In genomic region chr7:98522576-98522975, GRCm38 (mm10) we compare ENCODE assay signal across 8 mouse cellular contexts. TPM values are rescaled to one million over a fixed set of nuclear protein-coding genes. Genes with fewer than 3 reads are reported as not detected.
DNase-seq lines count a peak whose midpoint lies in the region; ATAC-seq lines count a peak whose summit lies in the region.

No protein-coding gene starts in this region.

- DNase-seq in left cerebral cortex, postnatal 14 days (ENCODE audit: low spot score in 2 of 2): no peak
- no peak for DNase-seq in layer of hippocampus, adult 11-12 months (ENCODE audit: low spot score)

- intact Hi-C loops in left cerebral cortex, postnatal 14 days (cut with DNase I): no loop called here

- no peaks in the 10 kb centered on the region; the same call in 1 of the 2 replicates for H3K4me1 ChIP-seq in liver, embryonic 16.5 days (ENCODE audit: control insufficient read depth, low read depth, low read length)
- 0 out of 2 replicates have a peak, but pooled peaks cover 3% of the 10 kb centered on the region for H3K4me1 ChIP-seq in liver, embryonic 12.5 days
- peaks cover 42% of the 10 kb centered on the region for H3K4me1 ChIP-seq in limb, embryonic 15.5 days
- peaks cover 25% of the 10 kb centered on the region for H3K4me1 ChIP-seq in stomach, embryonic 16.5 days (ENCODE audit: control insufficient read depth, insufficient read depth, low read length)
- H3K4me1 ChIP-seq in forebrain, embryonic 13.5 days: peaks cover 19% of the 10 kb centered on the region

- ATAC-seq in liver, embryonic 16.5 days (ENCODE audit: low read depth): peak; percentile 24; the same call in 1 of the 2 replicates
- ATAC-seq in liver, embryonic 12.5 days: no peak
- ATAC-seq in granulocyte monocyte progenitor cell, adult 5-6 weeks (replicated peaks; ENCODE audit: poor library complexity, severe bottlenecking): peak; percentile 81
- ATAC-seq in limb, embryonic 15.5 days (ENCODE audit: insufficient number of reproducible peaks, low FRiP score, low TSS enrichment, low read depth): no peak
- ATAC-seq in stomach, embryonic 16.5 days (ENCODE audit: insufficient read depth, low FRiP score): no peak
- ATAC-seq in forebrain, embryonic 13.5 days: no peak

- H3K27ac ChIP-seq in liver, embryonic 16.5 days (ENCODE audit: low read length): no peak overlapping the region
- no peak overlapping the region for H3K27ac ChIP-seq in liver, embryonic 12.5 days
- H3K27ac ChIP-seq in limb, embryonic 15.5 days: peak overlapping the region; percentile 89
- peak overlapping the region; percentile 83 for H3K27ac ChIP-seq in stomach, embryonic 16.5 days (ENCODE audit: low read length)
- no peak overlapping the region for H3K27ac ChIP-seq in forebrain, embryonic 13.5 days

- H3K36me3 ChIP-seq in liver, embryonic 16.5 days (ENCODE audit: control insufficient read depth, insufficient read depth): no peaks in the 10 kb centered on the region
- no peaks in the 10 kb centered on the region for H3K36me3 ChIP-seq in liver, embryonic 12.5 days
- no peaks in the 10 kb centered on the region for H3K36me3 ChIP-seq in limb, embryonic 15.5 days
- H3K36me3 ChIP-seq in stomach, embryonic 16.5 days (ENCODE audit: control insufficient read depth, insufficient read depth, low read length): no peaks in the 10 kb centered on the region
- no peaks in the 10 kb centered on the region for H3K36me3 ChIP-seq in forebrain, embryonic 13.5 days (ENCODE audit: poor library complexity, severe bottlenecking)

- H3K9ac ChIP-seq in liver, embryonic 16.5 days (ENCODE audit: low read depth, low read length): no peak overlapping the region
- H3K9ac ChIP-seq in liver, embryonic 12.5 days: no peak overlapping the region
- H3K9ac ChIP-seq in limb, embryonic 15.5 days: no peak overlapping the region
- 0 out of 2 replicates have a peak overlapping the region, but pooled peaks have one; percentile 14 for H3K9ac ChIP-seq in stomach, embryonic 16.5 days (ENCODE audit: low read length)
- no peak overlapping the region for H3K9ac ChIP-seq in forebrain, embryonic 13.5 days

- 23% methylated on average over 5 of the region's 5 CpGs for WGBS in liver, embryonic 16.5 days (ENCODE audit: insufficient replicate concordance)
- WGBS in liver, embryonic 12.5 days (ENCODE audit: insufficient replicate concordance): 40% methylated on average over 5 of the region's 5 CpGs
- WGBS in limb, embryonic 15.5 days: 66% methylated on average over 5 of the region's 5 CpGs
- WGBS in stomach, embryonic 16.5 days: 69% methylated on average over 5 of the region's 5 CpGs
- 83% methylated on average over 5 of the region's 5 CpGs for WGBS in forebrain, embryonic 13.5 days

- H3K4me3 ChIP-seq in liver, embryonic 16.5 days (ENCODE audit: low read depth, low read length): no peak overlapping the region
- H3K4me3 ChIP-seq in liver, embryonic 12.5 days: no peak overlapping the region
- H3K4me3 ChIP-seq in limb, embryonic 15.5 days: no peak overlapping the region
- H3K4me3 ChIP-seq in stomach, embryonic 16.5 days (replicated peaks; ENCODE audit: low read length): no peak overlapping the region
- no peak overlapping the region for H3K4me3 ChIP-seq in forebrain, embryonic 13.5 days

- H3K27me3 ChIP-seq in liver, embryonic 16.5 days (ENCODE audit: control insufficient read depth, insufficient read depth, low read depth, low read length): no peaks in the 10 kb centered on the region
- no peaks in the 10 kb centered on the region; the same call in 1 of the 2 replicates for H3K27me3 ChIP-seq in liver, embryonic 12.5 days (replicated peaks)
- H3K27me3 ChIP-seq in limb, embryonic 15.5 days: no peaks in the 10 kb centered on the region
- no peaks in the 10 kb centered on the region for H3K27me3 ChIP-seq in stomach, embryonic 16.5 days (ENCODE audit: control insufficient read depth, insufficient read depth, low read length)
- H3K27me3 ChIP-seq in forebrain, embryonic 13.5 days: no peaks in the 10 kb centered on the region

- no peaks in the 10 kb centered on the region for H3K9me3 ChIP-seq in liver, embryonic 16.5 days (replicated peaks; ENCODE audit: control insufficient read depth, low read length)
- no peaks in the 10 kb centered on the region for H3K9me3 ChIP-seq in liver, embryonic 12.5 days (replicated peaks)
- H3K9me3 ChIP-seq in limb, embryonic 15.5 days: no peaks in the 10 kb centered on the region
- no peaks in the 10 kb centered on the region for H3K9me3 ChIP-seq in stomach, embryonic 16.5 days (replicated peaks; ENCODE audit: control insufficient read depth, low read length)
- no peaks in the 10 kb centered on the region for H3K9me3 ChIP-seq in forebrain, embryonic 13.5 days (replicated peaks)

- no peak overlapping the region for H3K4me2 ChIP-seq in liver, embryonic 16.5 days (ENCODE audit: low read depth, low read length)
- H3K4me2 ChIP-seq in liver, embryonic 12.5 days: no peak overlapping the region
- H3K4me2 ChIP-seq in limb, embryonic 15.5 days: no peak overlapping the region
- no peak overlapping the region for H3K4me2 ChIP-seq in stomach, embryonic 16.5 days (ENCODE audit: low read depth, low read length)
- no peak overlapping the region for H3K4me2 ChIP-seq in forebrain, embryonic 13.5 days

RNA-seq across cellular contexts. Expression of gene Lrrc32, which starts 33.5 kb away (rescaled TPM):
- polyA plus RNA-seq in liver, embryonic 16.5 days (2015; fragmentation: Nextera tagmentation; extraction: Ambion mirVana): 4.6 and 7.1 TPM in 2 replicates
- 7.4 and 8.3 TPM in 2 replicates for polyA plus RNA-seq in liver, embryonic 12.5 days (2016; fragmentation: Nextera tagmentation; extraction: Ambion mirVana)
- not detected in 2 replicates for total RNA-seq in granulocyte monocyte progenitor cell, adult 5-6 weeks (2014; fragmentation: Nextera tagmentation)
- not detected in 2 replicates for total RNA-seq in granulocyte monocyte progenitor cell, adult 5-6 weeks (2017)
- 8.4 and 8.8 TPM in 2 replicates for polyA plus RNA-seq in limb, embryonic 15.5 days (2015; fragmentation: Nextera tagmentation; extraction: Ambion mirVana)
- polyA plus RNA-seq in stomach, embryonic 16.5 days (2015; fragmentation: Nextera tagmentation; extraction: Ambion mirVana): 9.5 and 13.9 TPM in 2 replicates
- 1.8 and 2.1 TPM in 2 replicates for polyA plus RNA-seq in forebrain, embryonic 13.5 days (2015; fragmentation: Nextera tagmentation; extraction: Ambion mirVana)
- total RNA-seq in left cerebral cortex, postnatal 14 days (2021): 1 to 10 TPM; 3.0 to 3.9 TPM

Comparison
In these comparisons a context has a peak if more than half of its experiments do, and no peak if none do; other contexts are left out.
1. ATAC-seq: peak in liver, embryonic 16.5 days (single experiment) and granulocyte monocyte progenitor cell, adult 5-6 weeks (single experiment); none in liver, embryonic 12.5 days (single experiment), limb, embryonic 15.5 days (single experiment), stomach, embryonic 16.5 days (single experiment) and forebrain, embryonic 13.5 days (single experiment).
2. H3K27ac ChIP-seq: peak in limb, embryonic 15.5 days (single experiment) and stomach, embryonic 16.5 days (single experiment); none in liver, embryonic 16.5 days (single experiment), liver, embryonic 12.5 days (single experiment) and forebrain, embryonic 13.5 days (single experiment).